Mouse (Mus musculus): Measurements from ENCODE around the gene Ptpro.

Gene Ptpro

GRCm38 (mm10) chr6:137252194-137252886 lies at the start of gene Ptpro:
TSS of gene Ptpro (plus strand) at chr6:137252319.
- DNase-seq (ENCODE audit: low read depth, low spot score) = no peak

GRCm38 (mm10) chr6:137202661-137203060 lies 49.5 kb upstream of the Ptpro start:
- no peak for DNase-seq (ENCODE audit: low read depth, low spot score)

GRCm38 (mm10) chr6:137205662-137206400 lies 46.3 kb upstream of the Ptpro start:
- peak; percentile 36 for DNase-seq (ENCODE audit: low read depth, low spot score)

GRCm38 (mm10) chr6:137207126-137207525 lies 45.0 kb upstream of the Ptpro start:
- no peak for DNase-seq (ENCODE audit: low read depth, low spot score)

- peak; percentile 8 for DNase-seq (ENCODE audit: low read depth, low spot score)
These were observed 42.1 kb upstream of the Ptpro start for GRCm38 (mm10) chr6:137209992-137210391.

- no peak for DNase-seq (ENCODE audit: low read depth, low spot score)
These were observed 41.1 kb upstream of the Ptpro start for GRCm38 (mm10) chr6:137210991-137211390.

- no peak for DNase-seq (ENCODE audit: low read depth, low spot score)
These were observed 40.7 kb upstream of the Ptpro start for GRCm38 (mm10) chr6:137211441-137211840.

GRCm38 (mm10) chr6:137217841-137218463 lies 34.2 kb upstream of the Ptpro start:
- DNase-seq (ENCODE audit: low read depth, low spot score) = no peak

GRCm38 (mm10) chr6:137252887-137253242 lies 746 bp downstream of the Ptpro start:
- DNase-seq (ENCODE audit: low read depth, low spot score) = no peak

- no peak for DNase-seq (ENCODE audit: low read depth, low spot score)
These were observed 1.3 kb downstream of the Ptpro start for GRCm38 (mm10) chr6:137253415-137253814.

GRCm38 (mm10) chr6:137261033-137261432 lies 8.9 kb downstream of the Ptpro start:
- no peak for DNase-seq (ENCODE audit: low read depth, low spot score)

GRCm38 (mm10) chr6:137262087-137262486 lies 10.0 kb downstream of the Ptpro start:
- DNase-seq (ENCODE audit: low read depth, low spot score) = no peak

- no peak for DNase-seq (ENCODE audit: low read depth, low spot score)
These were observed 15.9 kb downstream of the Ptpro start for GRCm38 (mm10) chr6:137268019-137268418.

- DNase-seq (ENCODE audit: low read depth, low spot score) = no peak
These were observed 16.5 kb downstream of the Ptpro start for GRCm38 (mm10) chr6:137268592-137268991.

- DNase-seq (ENCODE audit: low read depth, low spot score) = no peak
These were observed 20.4 kb downstream of the Ptpro start for GRCm38 (mm10) chr6:137272513-137272912.

GRCm38 (mm10) chr6:137277587-137277994 lies 25.5 kb downstream of the Ptpro start:
- no peak for DNase-seq (ENCODE audit: low read depth, low spot score)

- no peak for DNase-seq (ENCODE audit: low read depth, low spot score)
These were observed 27.5 kb downstream of the Ptpro start for GRCm38 (mm10) chr6:137279576-137279975.

- no peak for DNase-seq (ENCODE audit: low read depth, low spot score)
These were observed 29.5 kb downstream of the Ptpro start for GRCm38 (mm10) chr6:137281541-137282049.

- DNase-seq (ENCODE audit: low read depth, low spot score) = no peak
These were observed 29.9 kb downstream of the Ptpro start for GRCm38 (mm10) chr6:137282050-137282449.

- DNase-seq (ENCODE audit: low read depth, low spot score) = no peak
These were observed 34.3 kb downstream of the Ptpro start for GRCm38 (mm10) chr6:137286376-137286775.

- DNase-seq (ENCODE audit: low read depth, low spot score) = no peak
These were observed 35.7 kb downstream of the Ptpro start for GRCm38 (mm10) chr6:137287788-137288187.

- DNase-seq (ENCODE audit: low read depth, low spot score) = no peak
These were observed 36.1 kb downstream of the Ptpro start for GRCm38 (mm10) chr6:137288264-137288663.
